Mouse (Mus musculus): ENCODE data around the gene Gm49510. TPM values are rescaled to one million over a fixed set of nuclear protein-coding genes. Genes with fewer than 3 reads are reported as not detected.

Gene Gm49510
- total RNA-seq, 1 experiment, result not detected

DNA sequence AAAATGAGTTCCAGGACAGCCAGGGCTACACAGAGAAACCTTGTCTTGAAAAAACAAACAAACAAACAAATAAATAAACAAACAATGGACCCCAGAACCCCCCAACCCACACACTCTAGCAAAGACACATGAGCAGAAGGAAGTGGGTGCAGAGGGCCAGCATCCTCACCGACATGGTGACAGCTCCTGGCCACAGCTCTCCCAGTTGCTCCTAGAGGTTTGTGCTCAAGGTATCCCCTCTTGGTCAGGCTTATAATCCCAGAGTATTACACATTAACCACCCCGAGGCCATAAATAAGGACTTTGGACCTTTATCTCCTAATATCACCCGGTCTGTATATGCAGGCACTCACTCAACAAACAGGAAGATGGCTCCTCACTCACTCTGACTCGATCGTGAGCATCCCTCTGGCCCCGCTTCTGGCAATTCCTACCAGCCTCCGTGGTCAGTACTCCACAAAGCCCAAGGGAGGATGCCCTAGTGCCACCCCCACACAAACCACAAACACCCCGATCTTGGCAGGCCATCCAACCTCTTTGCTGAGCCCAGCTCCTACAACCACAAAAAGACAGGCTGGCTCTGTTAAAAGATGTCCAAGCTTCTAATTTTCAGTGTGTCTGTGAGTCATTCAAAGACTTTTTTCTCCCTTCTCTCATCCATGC lies 44.0 kb upstream of the Gm49510 start, which contains the start of gene Lgals2:
Gene Lgals2 (minus strand): TSS at position 227 of the 663 bp plus-strand sequence.
- DNase-seq (ENCODE audit: low read depth, low spot score), result no peak
- H3K9ac ChIP-seq (ENCODE audit: insufficient read depth, low read depth, low read length, poor library complexity, severe bottlenecking), result no peak within 1 kb of the TSS
- H3K4me1 ChIP-seq (ENCODE audit: control insufficient read depth in 2 of 2, insufficient read depth in 2 of 2, low read length in 2 of 2, poor library complexity in 1 of 2), result peaks cover 0 to 9% of the 10 kb centered on the region in 2 experiments; a peak in 2 of 4 replicates
- in situ Hi-C loops (cut with MboI; ENCODE audit: low sequenced_read_pairs in 2 of 2, unreplicated experiment in 2 of 2), result no loop called here
- TF ChIP-seq ZNF384 (IDR thresholded peaks at IDR 0.05; ENCODE audit: low read depth, low read length), result no peak
- TF ChIP-seq MAFK (IDR thresholded peaks at IDR 0.05; ENCODE audit: insufficient read depth, low read depth, low read length), result no peak
- TF ChIP-seq CHD2 (IDR thresholded peaks at IDR 0.05; ENCODE audit: low read depth, low read length), result no peak
- TF ChIP-seq HCFC1 (IDR thresholded peaks at IDR 0.05; ENCODE audit: borderline replicate concordance, insufficient read depth, low read length), result no peak
- H3K4me3 ChIP-seq (ENCODE audit: insufficient read depth in 1 of 2, low read depth in 1 of 2, low read length in 2 of 2, poor library complexity in 1 of 2, severe bottlenecking in 1 of 2), result no peak within 1 kb of the TSS
- no peaks in the 10 kb centered on the region for H3K36me3 ChIP-seq (ENCODE audit: control insufficient read depth, insufficient read depth, low read length, poor library complexity, severe bottlenecking)
- no peaks in the 10 kb centered on the region for H3K9me3 ChIP-seq (ENCODE audit: control insufficient read depth, insufficient read depth, low read depth, low read length)
- no peak within 1 kb of the TSS for H3K27ac ChIP-seq (ENCODE audit: insufficient read depth, low read depth, low read length, poor library complexity, severe bottlenecking)

DNA sequence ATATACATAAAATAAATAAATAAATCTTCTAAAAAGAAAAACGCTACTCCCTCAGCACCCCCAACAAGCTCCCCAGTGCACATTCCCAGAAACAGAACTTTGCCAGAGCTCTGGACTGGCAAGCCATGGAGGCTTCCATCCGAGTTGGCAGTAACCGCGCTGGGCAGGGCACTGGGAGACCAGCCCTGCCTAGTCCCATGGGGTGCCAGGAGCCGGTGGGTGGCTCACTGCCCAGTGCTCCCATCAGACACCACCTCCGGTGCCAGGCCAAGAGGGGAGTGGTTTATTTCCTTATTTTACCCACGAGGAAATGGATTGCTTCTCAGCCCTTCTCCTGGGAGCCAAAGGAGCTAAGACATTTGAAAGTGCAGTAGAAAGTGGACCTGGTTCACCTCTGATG lies 42.5 kb upstream of the Gm49510 start:
- H3K4me1 ChIP-seq (ENCODE audit: control insufficient read depth in 2 of 2, insufficient read depth in 2 of 2, low read length in 2 of 2, poor library complexity in 1 of 2), result no peaks in the 10 kb centered on the region
- H3K27ac ChIP-seq (ENCODE audit: insufficient read depth, low read depth, low read length, poor library complexity, severe bottlenecking), result no peak overlapping the region
- no peaks in the 10 kb centered on the region for H3K9me3 ChIP-seq (ENCODE audit: control insufficient read depth, insufficient read depth, low read depth, low read length)
- no peak overlapping the region for H3K9ac ChIP-seq (ENCODE audit: insufficient read depth, low read depth, low read length, poor library complexity, severe bottlenecking)
- H3K4me3 ChIP-seq (ENCODE audit: insufficient read depth in 1 of 2, low read depth in 1 of 2, low read length in 2 of 2, poor library complexity in 1 of 2, severe bottlenecking in 1 of 2), result no peak overlapping the region
- TF ChIP-seq HCFC1 (IDR thresholded peaks at IDR 0.05; ENCODE audit: borderline replicate concordance, insufficient read depth, low read length) (no peak), ZC3H11A (IDR thresholded peaks at IDR 0.05; ENCODE audit: borderline replicate concordance, low read depth, low read length) (no peak), CHD2 (IDR thresholded peaks at IDR 0.05; ENCODE audit: low read depth, low read length) (no peak), MAFK (IDR thresholded peaks at IDR 0.05; ENCODE audit: insufficient read depth, low read depth, low read length) (no peak), ZNF384 (IDR thresholded peaks at IDR 0.05; ENCODE audit: low read depth, low read length) (no peak)
- H3K36me3 ChIP-seq (ENCODE audit: control insufficient read depth, insufficient read depth, low read length, poor library complexity, severe bottlenecking), result no peaks in the 10 kb centered on the region
- no peak for DNase-seq (ENCODE audit: low read depth, low spot score)
- in situ Hi-C loops (cut with MboI; ENCODE audit: low sequenced_read_pairs in 2 of 2, unreplicated experiment in 2 of 2), result no loop called here

DNA sequence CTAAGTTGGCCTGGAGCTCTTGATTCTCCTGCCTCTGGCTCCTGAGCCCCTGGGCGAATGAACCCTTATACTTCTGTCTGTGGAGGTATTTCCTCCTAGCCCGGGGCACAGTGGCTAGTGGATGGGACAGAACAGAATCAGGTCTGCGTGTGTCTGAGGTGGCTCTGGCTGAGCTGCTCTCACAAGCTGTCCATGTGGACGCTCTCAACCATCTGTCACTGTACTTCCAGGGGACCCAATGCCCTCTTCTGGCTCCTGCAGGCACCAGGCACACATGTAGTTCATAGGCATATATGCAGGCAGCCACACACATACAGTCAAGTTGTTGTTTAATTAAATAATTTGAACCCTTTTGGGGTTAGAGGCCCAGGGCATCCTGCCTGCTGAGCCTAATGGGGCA lies 40.2 kb upstream of the Gm49510 start:
- no peak for TF ChIP-seq HCFC1 (IDR thresholded peaks at IDR 0.05; ENCODE audit: borderline replicate concordance, insufficient read depth, low read length)
- H3K36me3 ChIP-seq (ENCODE audit: control insufficient read depth, insufficient read depth, low read length, poor library complexity, severe bottlenecking), result no peaks in the 10 kb centered on the region
- H3K27ac ChIP-seq (ENCODE audit: insufficient read depth, low read depth, low read length, poor library complexity, severe bottlenecking), result no peak overlapping the region
- no peak for DNase-seq (ENCODE audit: low read depth, low spot score)
- peaks cover 0 to 3% of the 10 kb centered on the region in 2 experiments; a peak in 1 of 4 replicates for H3K4me1 ChIP-seq (ENCODE audit: control insufficient read depth in 2 of 2, insufficient read depth in 2 of 2, low read length in 2 of 2, poor library complexity in 1 of 2)
- no peak overlapping the region for H3K9ac ChIP-seq (ENCODE audit: insufficient read depth, low read depth, low read length, poor library complexity, severe bottlenecking)
- H3K9me3 ChIP-seq (ENCODE audit: control insufficient read depth, insufficient read depth, low read depth, low read length), result no peaks in the 10 kb centered on the region
- H3K4me3 ChIP-seq (ENCODE audit: insufficient read depth in 1 of 2, low read depth in 1 of 2, low read length in 2 of 2, poor library complexity in 1 of 2, severe bottlenecking in 1 of 2), result no peak overlapping the region
- in situ Hi-C loops (cut with MboI; ENCODE audit: low sequenced_read_pairs in 2 of 2, unreplicated experiment in 2 of 2), result no loop called here

DNA sequence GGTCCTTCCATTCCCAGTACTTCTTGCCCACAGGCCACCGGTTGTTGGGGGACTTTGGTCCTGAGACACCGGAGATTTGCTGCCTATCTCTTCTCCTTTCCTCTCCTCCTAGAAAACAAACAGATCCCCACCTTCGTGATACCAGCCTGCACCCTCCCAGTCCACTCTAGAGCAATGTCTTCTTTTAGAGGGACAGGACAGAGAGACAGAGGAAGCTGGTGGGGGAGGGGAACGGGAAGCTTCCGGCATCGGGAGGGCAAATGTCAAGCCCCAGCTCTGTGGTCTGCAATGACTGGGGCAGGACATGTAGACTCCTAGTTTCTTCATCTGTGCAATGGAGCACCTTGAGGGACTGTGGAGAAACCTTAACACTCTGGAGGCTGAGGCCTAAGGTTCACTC lies 39.8 kb upstream of the Gm49510 start:
- H3K27ac ChIP-seq (ENCODE audit: insufficient read depth, low read depth, low read length, poor library complexity, severe bottlenecking), result no peak overlapping the region
- H3K4me3 ChIP-seq (ENCODE audit: insufficient read depth in 1 of 2, low read depth in 1 of 2, low read length in 2 of 2, poor library complexity in 1 of 2, severe bottlenecking in 1 of 2), result no peak overlapping the region
- DNase-seq (ENCODE audit: low read depth, low spot score), result no peak
- no peaks in the 10 kb centered on the region for H3K36me3 ChIP-seq (ENCODE audit: control insufficient read depth, insufficient read depth, low read length, poor library complexity, severe bottlenecking)
- TF ChIP-seq CHD2 (IDR thresholded peaks at IDR 0.05; ENCODE audit: low read depth, low read length) (no peak), HCFC1 (IDR thresholded peaks at IDR 0.05; ENCODE audit: borderline replicate concordance, insufficient read depth, low read length) (no peak), ZNF384 (IDR thresholded peaks at IDR 0.05; ENCODE audit: low read depth, low read length) (no peak), ZC3H11A (IDR thresholded peaks at IDR 0.05; ENCODE audit: borderline replicate concordance, low read depth, low read length) (no peak), MAFK (IDR thresholded peaks at IDR 0.05; ENCODE audit: insufficient read depth, low read depth, low read length) (no peak)
- in situ Hi-C loops (cut with MboI; ENCODE audit: low sequenced_read_pairs in 2 of 2, unreplicated experiment in 2 of 2), result no loop called here
- no peak overlapping the region for H3K9ac ChIP-seq (ENCODE audit: insufficient read depth, low read depth, low read length, poor library complexity, severe bottlenecking)
- no peaks in the 10 kb centered on the region for H3K9me3 ChIP-seq (ENCODE audit: control insufficient read depth, insufficient read depth, low read depth, low read length)
- H3K4me1 ChIP-seq (ENCODE audit: control insufficient read depth in 2 of 2, insufficient read depth in 2 of 2, low read length in 2 of 2, poor library complexity in 1 of 2), result peaks cover 0 to 4% of the 10 kb centered on the region in 2 experiments; a peak in 2 of 4 replicates

DNA sequence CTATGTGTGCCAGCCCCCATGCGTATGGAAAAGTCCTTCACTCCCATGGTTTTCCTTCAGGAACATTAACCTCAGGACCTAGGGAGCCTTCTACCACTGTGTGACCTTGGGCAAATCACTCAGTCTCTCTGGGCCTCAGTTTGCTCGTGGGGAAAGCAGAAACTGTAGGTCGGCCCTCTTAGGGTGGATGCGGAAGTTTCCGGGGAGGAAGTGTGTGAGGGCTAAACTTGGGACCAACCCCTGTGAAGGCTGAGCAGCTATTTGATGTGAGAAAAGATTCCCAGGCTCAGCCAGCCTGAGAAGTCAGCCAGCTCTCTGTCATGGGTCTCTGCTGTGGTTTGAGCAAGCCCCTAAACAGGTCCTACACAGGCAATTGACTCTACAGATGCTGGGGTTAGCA lies 37.2 kb upstream of the Gm49510 start:
- Histone ChIP-seq H3K36me3 (ENCODE audit: control insufficient read depth, insufficient read depth, low read length, poor library complexity, severe bottlenecking) (no peaks in the 10 kb centered on the region), H3K9me3 (ENCODE audit: control insufficient read depth, insufficient read depth, low read depth, low read length) (no peaks in the 10 kb centered on the region), H3K4me1 (ENCODE audit: control insufficient read depth in 2 of 2, insufficient read depth in 2 of 2, low read length in 2 of 2, poor library complexity in 1 of 2) (peaks cover 2 to 10% of the 10 kb centered on the region in 2 experiments; a peak in 2 of 4 replicates), H3K9ac (ENCODE audit: insufficient read depth, low read depth, low read length, poor library complexity, severe bottlenecking) (no peak overlapping the region), H3K4me3 (ENCODE audit: insufficient read depth in 1 of 2, low read depth in 1 of 2, low read length in 2 of 2, poor library complexity in 1 of 2, severe bottlenecking in 1 of 2) (no peak overlapping the region), H3K27ac (ENCODE audit: insufficient read depth, low read depth, low read length, poor library complexity, severe bottlenecking) (no peak overlapping the region)
- no peak for DNase-seq (ENCODE audit: low read depth, low spot score)
- in situ Hi-C loops (cut with MboI; ENCODE audit: low sequenced_read_pairs in 2 of 2, unreplicated experiment in 2 of 2), result no loop called here
- TF ChIP-seq ZNF384 (IDR thresholded peaks at IDR 0.05; ENCODE audit: low read depth, low read length), result no peak
- TF ChIP-seq HCFC1 (IDR thresholded peaks at IDR 0.05; ENCODE audit: borderline replicate concordance, insufficient read depth, low read length), result no peak
- TF ChIP-seq CHD2 (IDR thresholded peaks at IDR 0.05; ENCODE audit: low read depth, low read length), result no peak
- no peak for TF ChIP-seq MAFK (IDR thresholded peaks at IDR 0.05; ENCODE audit: insufficient read depth, low read depth, low read length)
- no peak for TF ChIP-seq ZC3H11A (IDR thresholded peaks at IDR 0.05; ENCODE audit: borderline replicate concordance, low read depth, low read length)
